Mouse (Mus musculus) lung, adult 2 months (tissue): ENCODE measurements around the gene Arhgap6.
"Not testable (repeated sequence)": the region's sequence is repeated elsewhere in the genome, so short reads cannot be mapped to it uniquely, and the experiment has no call there.

Experiments used
- CTCF ChIP-seq: fragments of 200-500 bp; IDR thresholded peaks from 2 replicates; pipeline ENCODE4 v1.5.1; 2011; ENCODE audit warnings: mild to moderate bottlenecking, low read length, control low read depth; ENCODE audit not compliant: insufficient read depth
- POLR2A ChIP-seq: fragments of 200-500 bp; IDR thresholded peaks from 2 replicates; pipeline ENCODE4 v1.6.1; 2011; ENCODE audit warnings: low read depth, mild to moderate bottlenecking, control low read depth, low read length, borderline replicate concordance; ENCODE audit errors: extremely low read depth

DNA sequence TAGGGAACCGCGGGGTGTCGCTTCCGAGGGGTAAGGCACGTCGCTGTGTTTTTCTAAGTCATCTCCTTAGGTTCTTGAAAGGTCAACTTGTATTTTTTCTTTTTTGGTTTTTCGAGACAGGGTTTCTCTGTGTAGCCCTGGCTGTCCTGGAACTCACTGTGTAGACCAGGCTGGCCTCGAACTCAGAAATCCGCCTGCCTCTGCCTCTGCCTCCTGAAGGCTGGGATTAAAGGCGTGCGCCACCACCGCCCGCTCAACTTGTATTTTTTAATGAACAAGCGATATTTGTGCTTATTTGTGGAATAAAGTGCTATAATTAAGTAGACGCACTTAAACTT lies 525.7 kb downstream of the Arhgap6 start:
- TF ChIP-seq CTCF, POLR2A: not testable (repeated sequence)
